Mouse (Mus musculus): ENCODE results near the gene D930007J09Rik.
A peak's percentile ranks its signal among the peaks of the same experiment; 100 is the strongest.

D930007J09Rik gene

DNA sequence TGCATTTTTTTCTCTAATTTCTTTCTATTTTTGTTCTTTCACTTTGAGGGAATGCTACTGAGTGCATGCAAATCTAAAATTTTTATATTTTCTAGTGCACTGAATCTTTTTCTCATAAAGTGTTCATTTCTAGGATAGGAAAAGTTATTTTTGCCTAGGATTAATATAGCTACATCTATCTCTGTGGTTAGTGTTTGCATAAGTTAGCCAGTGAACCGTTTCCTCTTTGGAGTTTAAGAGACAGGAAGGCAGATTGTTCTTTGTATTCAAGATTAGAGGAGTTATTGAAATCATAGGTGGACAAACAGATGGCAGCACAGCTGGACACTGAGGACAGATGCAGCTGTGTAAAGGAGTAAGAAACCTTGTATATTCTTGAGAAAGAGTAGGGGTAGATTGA lies 36.7 kb upstream of the D930007J09Rik start:
- H3K4me1 ChIP-seq (replicated peaks; ENCODE audit: low read depth, low read length): no peaks in the 10 kb centered on the region
- H3K27me3 ChIP-seq (ENCODE audit: insufficient read depth, low read length): no peaks in the 10 kb centered on the region
- H3K4me3 ChIP-seq (replicated peaks; ENCODE audit: low read length): no peak overlapping the region
- TF ChIP-seq POU5F1 (IDR thresholded peaks at IDR 0.05; ENCODE audit: borderline replicate concordance, low read length): no peak
- no peak for TF ChIP-seq NANOG (IDR thresholded peaks at IDR 0.05; ENCODE audit: borderline replicate concordance, low read length)
- no peak for TF ChIP-seq CTCF (conservative IDR thresholded peaks at IDR 0.05; ENCODE audit: low read length)
- H3K9me3 ChIP-seq (ENCODE audit: low read length): peaks cover 29% of the 10 kb centered on the region
- H3K36me3 ChIP-seq (ENCODE audit: insufficient read depth, low read length): no peaks in the 10 kb centered on the region

DNA sequence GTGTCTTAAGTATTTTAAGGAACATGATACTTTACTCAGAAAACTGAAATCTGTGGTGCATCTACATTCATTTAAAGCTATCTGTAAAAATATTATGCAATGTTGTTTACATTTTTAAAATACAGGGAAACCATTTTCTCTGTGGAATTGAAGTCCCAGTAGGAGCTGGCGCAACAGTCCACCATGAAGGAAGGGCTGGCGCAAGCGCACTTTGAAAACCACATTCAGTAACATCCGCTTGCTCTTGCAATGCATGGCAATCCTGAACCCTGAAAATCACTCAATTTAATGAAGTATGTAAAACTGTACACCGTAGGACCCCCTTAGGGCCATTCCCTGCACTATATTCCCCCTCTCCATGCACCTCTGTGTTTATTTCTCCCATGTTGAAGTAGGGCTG lies 31.9 kb upstream of the D930007J09Rik start:
- H3K4me3 ChIP-seq (replicated peaks; ENCODE audit: low read length): no peak overlapping the region
- no peaks in the 10 kb centered on the region for H3K27me3 ChIP-seq (ENCODE audit: insufficient read depth, low read length)
- H3K4me1 ChIP-seq (replicated peaks; ENCODE audit: low read depth, low read length): no peaks in the 10 kb centered on the region
- no peak for TF ChIP-seq POU5F1 (IDR thresholded peaks at IDR 0.05; ENCODE audit: borderline replicate concordance, low read length)
- no peak for TF ChIP-seq NANOG (IDR thresholded peaks at IDR 0.05; ENCODE audit: borderline replicate concordance, low read length)
- no peak for TF ChIP-seq CTCF (conservative IDR thresholded peaks at IDR 0.05; ENCODE audit: low read length)
- H3K36me3 ChIP-seq (ENCODE audit: insufficient read depth, low read length): no peaks in the 10 kb centered on the region
- H3K9me3 ChIP-seq (ENCODE audit: low read length): no peaks in the 10 kb centered on the region

DNA sequence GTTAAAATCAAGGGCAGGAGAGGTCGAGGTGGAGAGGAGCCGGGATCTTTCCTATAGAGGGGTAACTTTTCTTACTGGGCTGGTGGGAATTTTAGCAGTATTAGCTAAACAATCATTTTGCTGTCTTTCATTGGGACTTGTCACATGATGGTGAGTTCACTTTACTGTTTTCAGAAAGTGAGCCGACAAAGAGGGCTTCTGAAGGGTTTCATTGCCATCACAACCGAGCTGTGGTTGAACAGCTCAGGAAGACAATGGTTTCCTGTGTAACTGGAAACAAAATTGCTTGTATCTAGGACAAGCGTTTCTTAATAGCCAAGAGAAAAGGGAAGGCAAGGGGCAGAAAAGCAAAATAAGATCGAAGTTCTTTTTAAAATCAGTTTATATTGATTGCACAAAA lies 30.6 kb upstream of the D930007J09Rik start:
- no peak for TF ChIP-seq CTCF (conservative IDR thresholded peaks at IDR 0.05; ENCODE audit: low read length)
- Histone ChIP-seq H3K27me3 (ENCODE audit: insufficient read depth, low read length) (no peaks in the 10 kb centered on the region), H3K4me1 (replicated peaks; ENCODE audit: low read depth, low read length) (no peaks in the 10 kb centered on the region), H3K36me3 (ENCODE audit: insufficient read depth, low read length) (no peaks in the 10 kb centered on the region), H3K4me3 (replicated peaks; ENCODE audit: low read length) (no peak overlapping the region), H3K9me3 (ENCODE audit: low read length) (no peaks in the 10 kb centered on the region)

DNA sequence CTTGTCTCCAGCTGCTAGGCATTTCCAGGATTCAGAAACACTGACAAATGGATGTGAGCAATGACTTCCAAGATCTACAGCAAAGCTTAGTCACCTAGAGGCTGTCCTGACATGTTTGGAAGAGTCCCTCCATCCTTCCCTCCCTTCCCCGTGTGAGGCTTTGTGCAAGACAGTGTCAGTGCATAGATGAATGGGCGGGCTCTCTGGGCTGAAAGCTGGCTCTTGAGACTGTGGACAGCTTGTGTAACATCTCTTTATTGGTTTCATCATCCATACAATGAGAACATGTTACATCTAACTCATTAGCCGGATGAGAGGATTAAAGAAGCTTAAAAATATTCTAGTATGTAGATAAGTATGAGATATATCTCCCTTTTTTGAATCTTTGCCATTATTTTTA lies 30.1 kb upstream of the D930007J09Rik start:
- Histone ChIP-seq H3K36me3 (ENCODE audit: insufficient read depth, low read length) (no peaks in the 10 kb centered on the region), H3K27me3 (ENCODE audit: insufficient read depth, low read length) (no peaks in the 10 kb centered on the region), H3K9me3 (ENCODE audit: low read length) (no peaks in the 10 kb centered on the region), H3K4me1 (replicated peaks; ENCODE audit: low read depth, low read length) (no peaks in the 10 kb centered on the region), H3K4me3 (replicated peaks; ENCODE audit: low read length) (no peak overlapping the region)
- TF ChIP-seq POU5F1 (IDR thresholded peaks at IDR 0.05; ENCODE audit: borderline replicate concordance, low read length) (no peak), CTCF (conservative IDR thresholded peaks at IDR 0.05; ENCODE audit: low read length) (no peak), NANOG (IDR thresholded peaks at IDR 0.05; ENCODE audit: borderline replicate concordance, low read length) (no peak)

DNA sequence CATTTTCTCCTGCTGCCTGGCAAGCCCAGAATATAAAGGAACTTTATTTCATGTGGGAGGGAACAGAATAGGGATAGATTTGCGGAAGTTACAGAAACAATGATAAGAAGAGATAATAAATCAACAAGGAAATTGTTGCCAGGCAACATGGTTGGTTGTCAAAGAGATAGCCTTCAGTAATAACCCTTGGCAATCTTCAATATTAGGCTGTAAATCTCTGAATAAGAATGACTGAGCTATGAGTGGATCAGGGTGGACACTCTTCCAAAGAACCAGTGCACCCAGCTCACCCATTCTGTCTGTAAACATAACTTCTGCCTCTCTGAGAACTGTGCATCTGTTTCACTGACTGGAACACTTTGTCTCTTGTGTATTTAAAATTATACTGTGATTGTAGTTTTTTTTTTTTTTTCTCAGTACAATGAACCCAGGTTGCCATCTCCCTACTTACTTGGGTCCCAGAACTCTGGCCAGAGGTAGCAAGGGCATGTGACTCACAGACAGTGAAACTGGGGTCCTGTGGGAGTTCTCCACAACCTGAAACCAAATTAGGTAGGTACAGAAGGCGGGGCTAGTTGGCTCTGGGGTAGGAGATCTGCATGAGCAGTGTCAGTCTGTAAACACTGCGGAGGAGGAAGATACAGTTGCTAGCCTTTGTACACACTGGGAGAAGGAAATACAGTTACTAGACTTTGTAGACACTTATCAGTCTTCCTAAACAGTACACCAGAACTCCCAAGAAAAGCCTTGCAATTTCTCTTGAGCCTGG lies 29.0 kb upstream of the D930007J09Rik start:
- Histone ChIP-seq H3K4me3 (replicated peaks; ENCODE audit: low read length) (no peak overlapping the region), H3K27me3 (ENCODE audit: insufficient read depth, low read length) (no peaks in the 10 kb centered on the region), H3K4me1 (replicated peaks; ENCODE audit: low read depth, low read length) (no peaks in the 10 kb centered on the region), H3K9me3 (ENCODE audit: low read length) (no peaks in the 10 kb centered on the region), H3K36me3 (ENCODE audit: insufficient read depth, low read length) (no peaks in the 10 kb centered on the region)
- TF ChIP-seq POU5F1 (IDR thresholded peaks at IDR 0.05; ENCODE audit: borderline replicate concordance, low read length) (no peak), NANOG (IDR thresholded peaks at IDR 0.05; ENCODE audit: borderline replicate concordance, low read length) (no peak), CTCF (conservative IDR thresholded peaks at IDR 0.05; ENCODE audit: low read length) (no peak)

DNA sequence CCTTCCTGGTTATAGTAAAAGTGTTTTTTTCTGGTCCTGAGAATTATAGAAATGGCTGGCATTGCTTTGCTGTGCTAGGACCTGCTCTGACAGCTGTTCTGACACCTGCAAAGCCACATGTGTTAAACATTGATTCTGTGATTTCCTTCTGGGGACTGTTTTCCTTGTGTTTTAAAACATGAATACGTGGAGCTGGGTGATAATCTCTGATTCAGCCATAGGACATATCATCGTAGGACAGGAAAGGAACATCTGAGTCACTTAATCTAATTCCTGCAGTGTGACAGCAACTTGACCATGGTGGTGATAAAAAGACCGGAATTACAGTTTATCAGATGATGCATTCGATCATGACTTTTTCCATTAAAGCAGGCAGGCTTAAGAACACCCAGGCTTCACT lies 26.2 kb upstream of the D930007J09Rik start:
- Histone ChIP-seq H3K4me3 (replicated peaks; ENCODE audit: low read length) (no peak overlapping the region), H3K4me1 (replicated peaks; ENCODE audit: low read depth, low read length) (peaks cover 1% of the 10 kb centered on the region), H3K36me3 (ENCODE audit: insufficient read depth, low read length) (no peaks in the 10 kb centered on the region), H3K9me3 (ENCODE audit: low read length) (no peaks in the 10 kb centered on the region), H3K27me3 (ENCODE audit: insufficient read depth, low read length) (no peaks in the 10 kb centered on the region)
- TF ChIP-seq CTCF (conservative IDR thresholded peaks at IDR 0.05; ENCODE audit: low read length): no peak
- TF ChIP-seq NANOG (IDR thresholded peaks at IDR 0.05; ENCODE audit: borderline replicate concordance, low read length): no peak
- TF ChIP-seq POU5F1 (IDR thresholded peaks at IDR 0.05; ENCODE audit: borderline replicate concordance, low read length): no peak

DNA sequence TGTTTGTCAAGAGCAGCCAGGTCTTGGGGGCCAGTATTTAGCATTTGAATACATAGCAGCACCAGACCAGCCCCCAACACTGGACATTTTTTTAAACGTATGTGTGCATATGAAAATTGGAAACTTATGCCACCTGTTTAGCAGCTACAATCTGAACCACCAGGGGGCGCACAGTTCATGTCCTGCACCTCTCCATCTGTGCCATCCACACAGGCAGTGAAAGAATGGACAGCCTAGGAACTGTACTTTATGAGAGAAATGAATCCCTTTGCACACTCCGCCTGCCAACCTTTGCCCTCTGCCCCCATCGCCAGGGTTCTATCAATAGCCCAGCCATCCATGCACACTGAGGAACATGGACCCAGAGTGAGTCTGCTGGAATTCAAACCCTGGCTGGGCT lies 25.3 kb upstream of the D930007J09Rik start:
- Histone ChIP-seq H3K36me3 (ENCODE audit: insufficient read depth, low read length) (no peaks in the 10 kb centered on the region), H3K4me3 (replicated peaks; ENCODE audit: low read length) (no peak overlapping the region), H3K4me1 (replicated peaks; ENCODE audit: low read depth, low read length) (peaks cover 11% of the 10 kb centered on the region), H3K27me3 (ENCODE audit: insufficient read depth, low read length) (no peaks in the 10 kb centered on the region), H3K9me3 (ENCODE audit: low read length) (no peaks in the 10 kb centered on the region)
- TF ChIP-seq POU5F1 (IDR thresholded peaks at IDR 0.05; ENCODE audit: borderline replicate concordance, low read length) (no peak), CTCF (conservative IDR thresholded peaks at IDR 0.05; ENCODE audit: low read length) (peak; percentile 83), NANOG (IDR thresholded peaks at IDR 0.05; ENCODE audit: borderline replicate concordance, low read length) (no peak)

DNA sequence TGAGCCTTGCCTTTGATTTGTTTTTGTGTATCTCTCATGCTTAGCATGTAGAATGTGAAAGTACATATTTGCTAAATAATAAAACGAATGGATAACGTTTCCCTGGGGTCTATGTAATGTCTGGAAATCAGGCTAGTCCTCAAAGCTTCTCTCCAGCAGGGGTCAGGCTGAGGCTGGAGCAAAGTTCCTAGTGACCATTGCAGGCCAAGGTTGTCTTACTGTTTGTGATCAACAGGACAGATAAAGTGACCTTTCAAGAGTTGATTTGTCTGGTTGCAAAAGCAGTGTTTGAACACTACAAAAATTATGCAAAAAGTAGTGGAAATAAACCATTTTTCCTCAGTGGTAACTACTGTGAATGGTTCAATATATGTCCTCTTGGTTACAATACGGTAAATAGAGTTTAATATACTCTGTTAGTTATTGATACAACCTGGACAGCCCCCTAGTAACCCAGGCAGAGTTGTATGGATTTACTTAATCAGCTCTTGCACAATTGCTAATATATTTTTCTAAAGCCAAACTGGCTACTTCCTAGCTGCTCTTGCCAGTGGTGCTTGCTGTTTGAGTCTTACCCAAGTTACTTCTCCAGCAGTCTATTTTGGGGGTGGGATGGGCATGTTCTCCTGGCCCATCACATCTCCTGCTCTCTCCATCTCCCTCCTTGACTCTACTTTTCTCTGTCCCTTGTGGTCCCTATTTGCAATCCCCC lies 24.6 kb upstream of the D930007J09Rik start:
- Histone ChIP-seq H3K4me1 (replicated peaks; ENCODE audit: low read depth, low read length) (peaks cover 16% of the 10 kb centered on the region), H3K36me3 (ENCODE audit: insufficient read depth, low read length) (no peaks in the 10 kb centered on the region), H3K27me3 (ENCODE audit: insufficient read depth, low read length) (no peaks in the 10 kb centered on the region), H3K9me3 (ENCODE audit: low read length) (no peaks in the 10 kb centered on the region), H3K4me3 (replicated peaks; ENCODE audit: low read length) (no peak overlapping the region)
- TF ChIP-seq POU5F1 (IDR thresholded peaks at IDR 0.05; ENCODE audit: borderline replicate concordance, low read length) (no peak), NANOG (IDR thresholded peaks at IDR 0.05; ENCODE audit: borderline replicate concordance, low read length) (no peak), CTCF (conservative IDR thresholded peaks at IDR 0.05; ENCODE audit: low read length) (no peak)
